Mouse (Mus musculus): ENCODE measurements around the gene Stk40.

- TF ChIP-seq CTCF (IDR thresholded peaks at IDR 0.05; ENCODE audit: borderline replicate concordance, insufficient read depth, low read depth, low read length), result peak; percentile 96
- TF ChIP-seq POLR2A (IDR thresholded peaks at IDR 0.05; ENCODE audit: borderline replicate concordance, insufficient read depth, low read length), result no peak
These were observed 77.6 kb downstream of the Stk40 start for GRCm38 (mm10) chr4:126181170-126181957.
